Mouse (Mus musculus): ENCODE results near the gene Cyp2a22.
"Not testable (repeated sequence)": the region's sequence is repeated elsewhere in the genome, so short reads cannot be mapped to it uniquely, and the experiment has no call there.

The Cyp2a22 gene

DNA sequence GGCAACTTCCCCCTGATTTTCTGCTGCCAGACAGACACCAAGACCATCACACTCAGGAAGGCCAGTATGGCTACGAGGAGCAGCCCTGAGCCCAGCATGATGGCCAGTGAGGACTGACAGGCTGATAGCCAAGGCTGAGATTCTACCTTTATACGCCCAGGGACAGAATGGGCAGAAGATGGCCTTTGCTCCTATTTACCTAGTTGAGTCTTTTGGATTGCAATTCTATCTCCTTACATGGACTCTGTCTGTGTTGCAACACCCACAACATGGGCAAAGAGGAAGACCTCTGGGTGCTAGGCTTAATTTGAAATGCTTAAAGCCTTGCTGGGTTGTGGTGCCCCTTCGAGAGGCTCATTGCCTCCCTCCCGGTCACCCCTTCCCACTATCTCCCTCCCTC lies at the start of gene Cyp2a22:
Gene Cyp2a22, minus strand, starts transcription at position 123 of the 400 bp plus-strand sequence.
- no peak for DNase-seq

DNA sequence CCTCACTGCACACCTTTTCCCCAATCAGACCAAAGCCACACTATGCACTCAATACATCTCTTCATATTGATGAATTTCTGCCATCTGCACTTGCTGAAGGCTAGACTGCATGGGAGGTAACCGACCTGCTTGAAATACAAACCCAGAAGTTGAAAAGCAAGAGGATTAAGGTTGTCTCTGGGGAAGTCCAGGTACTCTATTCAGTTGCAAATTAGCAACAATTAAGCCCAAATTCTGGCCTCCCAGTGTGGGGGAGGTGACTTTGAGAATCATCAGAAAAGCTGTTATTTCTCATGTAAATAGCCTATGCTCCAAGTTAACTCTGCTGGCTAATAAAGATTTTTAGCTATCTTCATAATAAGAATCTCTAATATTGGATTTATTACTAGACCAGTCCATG lies 44.0 kb upstream of the Cyp2a22 start:
- not testable (repeated sequence) for DNase-seq

DNA sequence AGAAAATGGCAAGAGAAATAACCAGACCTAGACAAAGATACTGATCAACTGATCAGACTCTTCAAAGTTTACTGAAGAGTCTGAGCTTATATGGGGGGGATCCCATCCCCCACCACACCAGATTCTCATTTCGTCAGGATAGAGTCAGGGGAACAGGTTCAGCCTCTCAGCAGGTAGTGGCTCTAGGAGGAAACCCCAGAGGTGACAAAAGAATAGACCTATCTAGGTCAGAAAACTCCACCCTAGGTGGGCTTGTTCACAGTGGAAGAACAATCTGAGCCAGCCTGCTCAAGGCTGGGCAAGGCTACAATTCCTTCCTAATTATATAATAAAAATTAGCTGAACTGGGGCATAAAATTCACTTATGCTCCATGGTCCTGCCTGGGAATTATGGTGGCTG lies 43.4 kb upstream of the Cyp2a22 start:
- no peak for DNase-seq

DNA sequence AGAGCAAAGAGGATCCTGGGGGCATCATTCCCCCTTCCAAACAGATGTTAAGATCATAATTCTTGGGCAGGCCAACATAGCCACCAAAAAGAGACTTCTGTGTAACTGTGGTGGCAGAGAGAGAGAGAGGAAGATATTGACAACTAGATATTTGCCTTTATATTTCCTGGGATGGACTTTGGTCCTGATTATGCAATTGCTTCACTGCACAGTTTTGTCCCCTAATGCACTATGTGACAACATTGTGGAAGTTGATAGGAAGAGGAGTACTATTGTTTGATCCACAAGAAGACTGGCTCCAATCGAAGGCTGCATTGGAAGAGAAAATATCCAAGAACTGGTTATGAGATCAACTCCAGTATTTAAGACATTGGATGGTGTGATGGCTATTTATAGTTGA lies 42.8 kb upstream of the Cyp2a22 start:
- DNase-seq, result not testable (repeated sequence)

DNA sequence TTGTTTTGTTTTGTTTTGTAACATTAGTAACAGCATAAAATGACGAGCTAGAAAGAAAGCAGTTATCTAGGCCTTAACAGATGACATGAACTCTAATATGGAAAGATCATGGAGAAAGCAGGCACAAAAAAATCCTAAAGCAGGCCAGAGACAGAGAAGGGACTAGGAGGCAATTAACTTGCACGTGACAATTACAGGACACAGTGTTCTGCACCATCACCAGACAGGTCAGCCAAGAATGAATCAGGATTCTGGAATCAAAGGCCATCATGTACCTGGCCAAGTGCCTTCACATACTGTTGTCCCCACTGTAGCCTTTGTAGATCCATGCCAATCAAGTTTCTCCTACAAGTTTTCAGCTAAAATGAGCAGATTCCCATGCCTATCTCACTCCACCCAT lies 42.3 kb upstream of the Cyp2a22 start:
- not testable (repeated sequence) for DNase-seq

GRCm38 (mm10) chr7:26962371-26962770 lies 23.2 kb upstream of the Cyp2a22 start:
- not testable (repeated sequence) for DNase-seq

GRCm38 (mm10) chr7:26953306-26953705 lies 14.1 kb upstream of the Cyp2a22 start:
- DNase-seq, result not testable (repeated sequence)

DNA sequence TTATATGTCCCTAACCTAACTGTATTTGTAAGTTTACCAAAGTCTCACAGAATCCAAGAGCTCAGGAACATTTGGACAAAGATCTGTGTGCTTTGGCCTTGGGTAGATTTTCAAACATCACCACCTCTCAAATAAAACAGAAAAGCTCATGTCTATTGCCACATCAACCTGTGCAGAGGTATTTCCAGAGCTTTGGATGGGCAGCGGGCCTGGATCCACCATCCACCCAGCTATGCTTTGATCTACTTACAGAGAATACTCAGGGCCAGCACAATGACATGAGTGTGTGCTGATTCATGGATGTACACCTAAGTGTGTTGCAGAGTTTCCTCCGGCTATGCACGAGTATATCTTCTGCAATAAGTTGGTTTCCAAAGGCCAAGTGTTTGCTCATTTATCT lies 13.5 kb upstream of the Cyp2a22 start:
- not testable (repeated sequence) for DNase-seq

GRCm38 (mm10) chr7:26941320-26941925 lies 2.2 kb upstream of the Cyp2a22 start:
- DNase-seq, result not testable (repeated sequence)

- DNase-seq, result not testable (repeated sequence)
These were observed 22.1 kb downstream of the Cyp2a22 start for GRCm38 (mm10) chr7:26917114-26917513.

Measured in embryo, embryonic 11 days (tissue).